Mouse (Mus musculus) urinary bladder, postnatal 36 days (tissue): ENCODE data around the gene Otud7a.
A peak's percentile ranks its signal among the peaks of the same experiment; 100 is the strongest.
"Not testable (repeated sequence)": the region's sequence is repeated elsewhere in the genome, so short reads cannot be mapped to it uniquely, and the experiment has no call there.

Experiments used
- DNase-seq, 2 experiments: peaks; one replicate each; pipeline ENCODE4 v3.0.0; 2022; ENCODE audit warnings: low spot score in 2 of 2, mixed read lengths in 1 of 2

The Otud7a gene

GRCm38 (mm10) chr7:63558918-63559317 lies 114.4 kb downstream of the Otud7a start:
- no peak for DNase-seq

- no peak for DNase-seq
These were observed 115.1 kb downstream of the Otud7a start for GRCm38 (mm10) chr7:63559679-63560078.

- DNase-seq: no peak
These were observed 138.8 kb downstream of the Otud7a start for GRCm38 (mm10) chr7:63583310-63583709.

- no peak for DNase-seq
These were observed 141.8 kb downstream of the Otud7a start for GRCm38 (mm10) chr7:63586184-63586870.

DNA sequence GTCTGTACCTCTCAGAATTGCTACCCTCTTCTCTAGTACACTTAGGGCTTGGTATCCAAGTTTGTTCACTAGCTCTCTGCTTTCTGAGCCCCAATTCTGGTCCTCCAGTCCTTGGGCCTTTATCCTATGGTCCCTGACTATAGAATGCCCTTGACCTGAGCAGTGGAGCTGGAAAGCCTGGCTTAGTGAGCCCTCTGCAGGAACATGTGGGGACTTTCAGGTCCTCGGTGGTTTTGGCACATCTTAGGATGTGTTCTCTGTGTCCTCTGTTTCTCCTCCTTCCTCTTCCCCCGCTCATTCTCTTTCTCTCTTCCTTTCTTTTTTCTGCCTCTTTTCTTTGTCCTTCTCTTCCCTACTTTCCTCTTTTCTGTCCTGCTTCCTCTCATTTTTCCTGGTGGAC lies 145.8 kb downstream of the Otud7a start:
- no peak for DNase-seq

DNA sequence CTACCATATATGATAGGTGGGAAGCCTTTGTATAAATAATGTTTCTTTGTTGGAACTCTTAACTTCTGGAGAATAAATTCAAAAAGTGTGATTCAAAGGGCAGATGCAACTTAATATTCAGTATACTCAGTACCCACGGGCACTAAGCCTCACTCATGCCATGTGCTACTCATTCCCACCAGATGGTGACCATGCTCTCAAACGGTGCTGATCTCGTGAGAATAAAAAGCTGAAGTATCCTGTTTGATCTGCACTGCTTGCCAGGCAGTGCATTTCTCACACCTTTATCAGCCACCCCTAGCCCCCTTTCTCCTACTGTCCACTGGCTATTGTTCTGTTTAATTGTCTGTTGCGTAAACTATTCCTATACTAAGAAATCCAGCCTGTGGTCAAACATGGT lies 146.8 kb downstream of the Otud7a start:
- no peak for DNase-seq

GRCm38 (mm10) chr7:63592061-63592460 lies 147.5 kb downstream of the Otud7a start:
- no peak for DNase-seq

DNA sequence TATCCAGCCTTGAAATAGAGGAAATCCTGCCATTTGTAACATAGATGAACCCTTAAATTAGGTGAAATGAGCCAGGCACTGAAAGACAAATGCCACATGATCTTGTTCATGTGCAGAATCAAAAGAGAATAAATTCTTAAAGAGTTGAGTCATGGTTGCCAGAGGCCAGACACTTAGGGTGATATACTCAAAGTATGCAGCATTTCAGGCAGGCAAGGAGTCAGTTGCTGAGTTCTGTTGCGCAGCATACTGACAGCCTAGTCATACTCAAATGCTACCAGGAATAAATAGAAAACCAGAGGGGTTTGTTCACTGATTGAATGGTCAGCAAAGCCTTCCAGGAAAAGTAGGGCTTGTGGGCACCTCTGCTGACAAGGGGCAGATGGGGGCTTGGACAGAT lies 160.3 kb downstream of the Otud7a start:
- DNase-seq: no peak

DNA sequence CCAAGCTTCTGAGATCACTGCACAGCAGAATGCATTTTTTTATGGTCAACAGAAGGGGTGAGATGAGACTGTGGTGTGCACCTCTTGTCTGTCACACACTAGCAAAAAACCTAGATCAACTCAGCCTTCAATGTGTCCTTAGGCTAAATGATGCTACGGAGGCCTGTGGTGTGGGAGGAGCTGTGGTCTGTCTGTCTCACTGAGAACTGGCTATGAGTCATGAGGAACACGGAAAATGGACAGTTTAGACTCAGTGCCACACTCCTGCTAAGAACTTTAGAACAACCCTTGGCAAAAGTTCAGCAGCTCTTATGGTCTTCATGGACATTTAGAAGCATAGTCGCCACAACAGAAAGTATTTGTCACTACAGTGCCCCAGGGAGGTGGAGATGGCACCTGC lies 172.5 kb downstream of the Otud7a start:
- DNase-seq: no peak

- no peak for DNase-seq
These were observed 176.3 kb downstream of the Otud7a start for GRCm38 (mm10) chr7:63620776-63621340.

GRCm38 (mm10) chr7:63637651-63638050 lies 193.1 kb downstream of the Otud7a start:
- DNase-seq: no peak

DNA sequence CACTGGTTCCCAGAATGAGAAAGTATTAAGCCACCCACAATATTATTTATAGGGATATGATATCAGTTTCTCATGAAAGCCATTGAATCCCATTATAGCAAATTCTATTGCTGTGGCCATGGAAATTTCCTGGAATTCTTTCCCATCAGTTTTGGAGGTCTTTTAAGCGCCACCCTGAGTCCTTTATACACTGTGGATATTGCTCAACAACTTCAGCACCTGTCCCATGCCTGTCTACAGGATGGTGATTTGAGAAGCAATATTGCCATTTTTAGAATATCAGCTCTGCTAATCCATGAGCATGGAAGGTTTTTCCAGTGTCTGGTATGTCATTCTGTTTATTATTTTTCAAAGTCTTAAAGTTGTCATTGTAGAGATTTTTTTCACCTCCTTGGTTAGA lies 199.5 kb downstream of the Otud7a start:
- no peak for DNase-seq

DNA sequence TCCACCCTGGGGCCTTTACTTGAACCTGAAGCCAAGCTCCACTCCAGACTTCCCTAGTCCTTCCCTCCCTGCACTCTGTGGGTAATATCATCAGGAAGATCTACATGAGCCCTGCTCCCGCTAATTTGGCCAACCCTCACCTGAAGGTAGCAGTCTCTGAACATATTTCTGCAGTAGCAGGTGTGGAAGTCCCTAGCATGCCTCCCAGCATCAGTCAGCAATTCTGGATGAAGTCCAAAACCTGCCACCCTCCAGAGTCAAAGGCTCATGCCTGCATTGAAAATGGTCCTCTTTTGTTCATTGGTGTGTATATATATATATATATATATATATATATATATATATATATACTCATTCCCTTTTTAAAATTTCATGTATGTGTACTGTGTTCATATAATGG lies 202.6 kb downstream of the Otud7a start:
- DNase-seq: no peak

DNA sequence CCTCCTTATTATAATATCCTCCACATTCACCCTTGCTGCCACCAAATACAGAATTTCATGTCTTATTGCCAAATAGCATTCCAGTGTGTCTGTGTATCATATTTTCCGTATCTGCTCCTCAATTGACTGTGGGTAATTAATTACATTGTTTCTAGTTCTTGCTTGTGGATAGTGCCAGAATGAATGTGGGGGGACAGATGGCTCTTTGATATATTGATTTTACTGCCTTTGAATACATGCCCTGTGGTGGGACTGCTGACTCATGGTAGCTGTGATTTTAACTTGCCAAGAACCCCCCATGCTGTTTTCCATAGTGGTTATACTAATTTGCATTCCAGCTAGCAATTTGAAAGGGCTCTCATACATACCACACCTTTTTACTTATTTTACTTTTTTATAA lies 215.7 kb downstream of the Otud7a start:
- no peak for DNase-seq

GRCm38 (mm10) chr7:63662757-63663156 lies 218.2 kb downstream of the Otud7a start:
- no peak for DNase-seq

DNA sequence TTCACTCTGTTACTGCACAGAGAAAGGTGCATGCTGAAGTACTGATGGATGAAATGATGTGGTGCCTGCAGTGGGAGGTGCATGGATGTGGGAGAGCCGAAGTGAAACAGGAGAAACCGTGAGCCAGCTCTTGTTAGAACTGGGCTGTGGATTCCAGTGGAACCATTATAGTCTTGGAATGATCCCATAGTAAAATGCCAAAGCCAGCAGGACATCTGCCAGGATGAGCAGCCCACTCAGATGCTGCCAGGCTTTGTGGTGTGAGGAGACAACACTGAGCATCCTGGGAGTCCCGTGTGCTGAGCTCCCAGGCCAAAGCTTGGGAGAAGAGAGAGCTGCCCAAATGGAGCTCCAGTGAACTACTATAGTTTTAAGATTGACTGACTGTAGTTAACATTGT lies 220.9 kb downstream of the Otud7a start:
- DNase-seq: no peak

DNA sequence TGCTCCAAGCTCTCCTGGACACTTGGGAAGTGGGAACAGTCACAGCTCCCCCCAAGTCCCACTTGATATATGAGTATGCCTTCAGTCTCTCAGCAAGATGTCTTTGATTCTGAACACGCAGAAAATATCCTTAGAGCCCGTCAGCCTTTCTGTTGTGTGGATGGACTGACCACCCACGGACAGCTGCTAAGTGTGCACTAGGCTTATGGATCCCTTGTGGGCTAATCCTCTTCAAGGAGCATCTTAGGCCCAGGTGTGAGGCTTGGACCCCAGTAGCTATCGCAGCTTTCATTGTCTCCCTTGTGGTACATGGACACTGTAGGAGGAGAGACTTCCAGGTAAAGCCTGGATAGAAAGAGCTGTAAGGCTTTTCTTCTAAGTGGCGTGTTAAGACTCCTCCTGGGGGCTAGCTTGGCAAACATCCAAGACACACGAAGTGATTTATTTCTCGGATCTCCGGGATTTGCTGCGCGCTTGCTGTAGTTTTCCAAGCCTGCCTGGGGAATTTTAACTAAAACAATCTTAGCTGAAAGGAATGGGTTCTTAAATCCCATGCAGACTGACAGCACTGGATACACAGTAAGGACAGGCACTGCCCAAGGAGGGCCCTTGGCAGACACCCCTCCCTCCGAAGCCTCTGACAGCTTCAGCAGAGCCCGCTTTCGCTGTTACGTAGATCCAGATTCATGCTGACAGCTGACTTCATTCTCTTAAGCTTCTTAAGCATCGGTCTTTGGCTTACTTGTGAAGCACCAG lies 223.6 kb downstream of the Otud7a start:
- DNase-seq: no peak

GRCm38 (mm10) chr7:63668951-63669350 lies 224.4 kb downstream of the Otud7a start:
- DNase-seq: no peak

DNA sequence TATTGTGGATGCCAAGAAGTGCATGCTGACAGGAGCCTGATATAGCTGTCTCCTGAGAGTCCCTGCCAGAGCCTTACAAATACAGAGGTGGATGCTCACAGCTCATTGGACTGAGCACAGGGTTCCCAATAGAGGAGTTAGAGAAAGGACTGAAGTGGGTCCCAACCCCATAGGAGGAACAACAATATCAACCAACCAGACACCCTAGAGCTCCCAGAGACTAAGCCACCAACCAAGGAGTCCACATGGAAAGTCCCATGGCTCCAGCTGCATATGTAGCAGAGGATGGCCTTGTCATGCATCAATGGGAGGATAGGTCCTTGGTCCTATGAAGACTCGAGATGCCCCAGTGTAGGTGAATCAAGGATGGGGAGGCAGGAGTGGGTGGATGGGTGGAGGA lies 226.4 kb downstream of the Otud7a start:
- DNase-seq: not testable (repeated sequence)

GRCm38 (mm10) chr7:63671904-63672303 lies 227.4 kb downstream of the Otud7a start:
- DNase-seq: peak; percentile 6 to 7

- no peak for DNase-seq
These were observed 232.1 kb downstream of the Otud7a start for GRCm38 (mm10) chr7:63676631-63677030.

- no peak for DNase-seq
These were observed 232.6 kb downstream of the Otud7a start for GRCm38 (mm10) chr7:63677149-63677548.

DNA sequence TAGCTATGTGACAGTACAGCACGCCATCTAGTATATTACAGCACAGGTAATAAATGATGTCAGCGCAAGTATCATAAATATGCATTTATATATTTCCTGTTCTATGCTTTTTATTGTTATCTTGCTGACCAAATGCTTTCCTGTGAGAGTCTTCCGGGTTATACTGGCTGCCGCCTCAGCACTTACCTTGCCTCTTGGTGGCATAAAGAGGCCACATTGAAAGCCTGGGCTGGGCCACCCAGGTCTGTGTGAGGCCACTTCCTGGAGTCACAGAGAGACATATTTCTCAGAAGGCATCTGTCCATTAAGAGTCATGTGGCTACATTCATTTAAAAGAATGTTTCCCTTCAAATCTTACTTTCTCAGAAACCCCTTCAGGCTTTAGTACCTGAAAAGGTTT lies 242.5 kb downstream of the Otud7a start:
- no peak for DNase-seq
